Mouse (Mus musculus): Measurements from ENCODE around the gene Dcdc2a. TPM values are rescaled to one million over a fixed set of nuclear protein-coding genes. Genes with fewer than 3 reads are reported as not detected.

Dcdc2a gene
- polyA plus RNA-seq, 1 experiment from 2014 or later: 0.13 TPM

- no peak overlapping the region for H3K27ac ChIP-seq (ENCODE audit: low read depth, low read length)
- H3K4me3 ChIP-seq (ENCODE audit: low read depth, low read length): peak overlapping the region; percentile 41
- H3K4me2 ChIP-seq (replicated peaks; ENCODE audit: low read depth): peak overlapping the region; percentile 87
- H3K4me1 ChIP-seq (replicated peaks; ENCODE audit: control insufficient read depth, insufficient read depth, low read length): 0 out of 2 replicates have a peak, but pooled peaks cover 2% of the 10 kb centered on the region
- H3K36me3 ChIP-seq (ENCODE audit: control insufficient read depth, insufficient read depth): no peaks in the 10 kb centered on the region
- 3% methylated on average over 11 of the region's 11 CpGs for WGBS
- no peaks in the 10 kb centered on the region for H3K9me3 ChIP-seq (ENCODE audit: control insufficient read depth)
- 0 out of 2 replicates have a peak overlapping the region, but pooled peaks have one; percentile 37 for H3K9ac ChIP-seq (ENCODE audit: low read depth, low read length)
- peak; percentile 93 for TF ChIP-seq CTCF (IDR thresholded peaks at IDR 0.05; ENCODE audit: low read depth)
- no peaks in the 10 kb centered on the region for H3K27me3 ChIP-seq (replicated peaks; ENCODE audit: control insufficient read depth, insufficient read depth, low read length)
- ATAC-seq: peak; percentile 38; the same call in 1 of the 2 replicates
Measured at GRCm38 (mm10) chr13:25115971-25116370, 60.2 kb downstream of the Dcdc2a start.

GRCm38 (mm10) chr13:25122740-25123335, 67.0 kb downstream of the Dcdc2a start:
- no peak for ATAC-seq
- no peaks in the 10 kb centered on the region for H3K36me3 ChIP-seq (ENCODE audit: control insufficient read depth, insufficient read depth)
- no peak overlapping the region for H3K4me2 ChIP-seq (replicated peaks; ENCODE audit: low read depth)
- H3K27me3 ChIP-seq (replicated peaks; ENCODE audit: control insufficient read depth, insufficient read depth, low read length): no peaks in the 10 kb centered on the region
- 63% methylated on average over 8 of the region's 8 CpGs for WGBS
- no peaks in the 10 kb centered on the region for H3K4me1 ChIP-seq (replicated peaks; ENCODE audit: control insufficient read depth, insufficient read depth, low read length)
- no peaks in the 10 kb centered on the region for H3K9me3 ChIP-seq (ENCODE audit: control insufficient read depth)
- H3K27ac ChIP-seq (ENCODE audit: low read depth, low read length): no peak overlapping the region
- no peak overlapping the region for H3K4me3 ChIP-seq (ENCODE audit: low read depth, low read length)
- no peak overlapping the region for H3K9ac ChIP-seq (ENCODE audit: low read depth, low read length)
- peak; percentile 49 for TF ChIP-seq CTCF (IDR thresholded peaks at IDR 0.05; ENCODE audit: low read depth)

GRCm38 (mm10) chr13:25127216-25127615, 71.4 kb downstream of the Dcdc2a start:
- Histone ChIP-seq H3K9ac (ENCODE audit: low read depth, low read length) (no peak overlapping the region), H3K4me1 (replicated peaks; ENCODE audit: control insufficient read depth, insufficient read depth, low read length) (no peaks in the 10 kb centered on the region), H3K4me3 (ENCODE audit: low read depth, low read length) (no peak overlapping the region), H3K27ac (ENCODE audit: low read depth, low read length) (no peak overlapping the region), H3K36me3 (ENCODE audit: control insufficient read depth, insufficient read depth) (no peaks in the 10 kb centered on the region), H3K27me3 (replicated peaks; ENCODE audit: control insufficient read depth, insufficient read depth, low read length) (no peaks in the 10 kb centered on the region), H3K4me2 (replicated peaks; ENCODE audit: low read depth) (no peak overlapping the region), H3K9me3 (ENCODE audit: control insufficient read depth) (no peaks in the 10 kb centered on the region)
- WGBS: 83% methylated on average over 1 of the region's 2 CpGs
- TF ChIP-seq CTCF (IDR thresholded peaks at IDR 0.05; ENCODE audit: low read depth): no peak
- ATAC-seq: no peak

- no peak for ATAC-seq
- Histone ChIP-seq H3K27ac (ENCODE audit: low read depth, low read length) (no peak overlapping the region), H3K36me3 (ENCODE audit: control insufficient read depth, insufficient read depth) (no peaks in the 10 kb centered on the region), H3K9me3 (ENCODE audit: control insufficient read depth) (no peaks in the 10 kb centered on the region), H3K9ac (ENCODE audit: low read depth, low read length) (no peak overlapping the region), H3K27me3 (replicated peaks; ENCODE audit: control insufficient read depth, insufficient read depth, low read length) (no peaks in the 10 kb centered on the region), H3K4me2 (replicated peaks; ENCODE audit: low read depth) (no peak overlapping the region), H3K4me1 (replicated peaks; ENCODE audit: control insufficient read depth, insufficient read depth, low read length) (no peaks in the 10 kb centered on the region), H3K4me3 (ENCODE audit: low read depth, low read length) (no peak overlapping the region)
- no peak for TF ChIP-seq CTCF (IDR thresholded peaks at IDR 0.05; ENCODE audit: low read depth)
- 91% methylated on average over 6 of the region's 6 CpGs for whole genome bisulfite sequencing
Measured at GRCm38 (mm10) chr13:25127806-25128205, 72.0 kb downstream of the Dcdc2a start.

- no peak for ATAC-seq
- 82% methylated on average over 9 of the region's 9 CpGs for WGBS
- Histone ChIP-seq H3K27ac (ENCODE audit: low read depth, low read length) (no peak overlapping the region), H3K4me3 (ENCODE audit: low read depth, low read length) (no peak overlapping the region), H3K9me3 (ENCODE audit: control insufficient read depth) (no peaks in the 10 kb centered on the region), H3K27me3 (replicated peaks; ENCODE audit: control insufficient read depth, insufficient read depth, low read length) (no peaks in the 10 kb centered on the region), H3K9ac (ENCODE audit: low read depth, low read length) (no peak overlapping the region), H3K4me2 (replicated peaks; ENCODE audit: low read depth) (no peak overlapping the region), H3K4me1 (replicated peaks; ENCODE audit: control insufficient read depth, insufficient read depth, low read length) (no peaks in the 10 kb centered on the region), H3K36me3 (ENCODE audit: control insufficient read depth, insufficient read depth) (no peaks in the 10 kb centered on the region)
- TF ChIP-seq CTCF (IDR thresholded peaks at IDR 0.05; ENCODE audit: low read depth): no peak
Measured at GRCm38 (mm10) chr13:25128766-25129165, 73.0 kb downstream of the Dcdc2a start.

GRCm38 (mm10) chr13:25143066-25143465, 87.3 kb downstream of the Dcdc2a start:
- ATAC-seq: no peak
- no peak overlapping the region for H3K4me2 ChIP-seq (replicated peaks; ENCODE audit: low read depth)
- H3K27ac ChIP-seq (ENCODE audit: low read depth, low read length): no peak overlapping the region
- no peak for TF ChIP-seq CTCF (IDR thresholded peaks at IDR 0.05; ENCODE audit: low read depth)
- no peak overlapping the region for H3K4me3 ChIP-seq (ENCODE audit: low read depth, low read length)
- H3K36me3 ChIP-seq (ENCODE audit: control insufficient read depth, insufficient read depth): no peaks in the 10 kb centered on the region
- H3K27me3 ChIP-seq (replicated peaks; ENCODE audit: control insufficient read depth, insufficient read depth, low read length): no peaks in the 10 kb centered on the region
- H3K4me1 ChIP-seq (replicated peaks; ENCODE audit: control insufficient read depth, insufficient read depth, low read length): no peaks in the 10 kb centered on the region
- WGBS: 89% methylated on average over 3 of the region's 3 CpGs
- no peaks in the 10 kb centered on the region for H3K9me3 ChIP-seq (ENCODE audit: control insufficient read depth)
- no peak overlapping the region for H3K9ac ChIP-seq (ENCODE audit: low read depth, low read length)
